Mouse (Mus musculus): ENCODE measurements at regions not wholly inside any gene's neighbourhood (a gene's known extent, or its start where the extent isn't known, plus 50 kb on each side); places are given as distances from the start of the nearest gene placed in this dataset.

- H3K4me1 ChIP-seq (ENCODE audit: control insufficient read depth, insufficient read depth, low read length), result no peaks in the 10 kb centered on the region
- WGBS, result 75% methylated on average over 5 of the region's 5 CpGs
- H3K27ac ChIP-seq (ENCODE audit: control insufficient read depth, insufficient read depth, low read depth, low read length, poor library complexity), result no peak overlapping the region
- H3K4me3 ChIP-seq (replicated peaks; ENCODE audit: control insufficient read depth, low read depth, low read length), result no peak overlapping the region
- no peak for TF ChIP-seq POLR2A (IDR thresholded peaks at IDR 0.05; ENCODE audit: borderline replicate concordance, control insufficient read depth, low read depth, low read length)
- TF ChIP-seq CTCF (IDR thresholded peaks at IDR 0.05; ENCODE audit: control insufficient read depth, insufficient read depth, low read length), result no peak
Observed at GRCm38 (mm10) chr1:105900158-105900557, 90.0 kb upstream of the Zcchc2 start.

- Histone ChIP-seq H3K4me1 (ENCODE audit: control insufficient read depth, insufficient read depth, low read length) (no peaks in the 10 kb centered on the region), H3K27ac (ENCODE audit: control insufficient read depth, insufficient read depth, low read depth, low read length, poor library complexity) (no peak overlapping the region), H3K4me3 (replicated peaks; ENCODE audit: control insufficient read depth, low read depth, low read length) (no peak overlapping the region)
- TF ChIP-seq POLR2A (IDR thresholded peaks at IDR 0.05; ENCODE audit: borderline replicate concordance, control insufficient read depth, low read depth, low read length) (no peak), CTCF (IDR thresholded peaks at IDR 0.05; ENCODE audit: control insufficient read depth, insufficient read depth, low read length) (no peak)
- WGBS, result 74% methylated on average over 7 of the region's 7 CpGs
Observed at GRCm38 (mm10) chr1:105900920-105901319, 89.3 kb upstream of the Zcchc2 start.

GRCm38 (mm10) chr1:105903286-105904115, 86.7 kb upstream of the Zcchc2 start:
- H3K4me3 ChIP-seq (replicated peaks; ENCODE audit: control insufficient read depth, low read depth, low read length), result no peak overlapping the region
- 79% methylated on average over 8 of the region's 8 CpGs for WGBS
- no peaks in the 10 kb centered on the region for H3K4me1 ChIP-seq (ENCODE audit: control insufficient read depth, insufficient read depth, low read length)
- TF ChIP-seq POLR2A (IDR thresholded peaks at IDR 0.05; ENCODE audit: borderline replicate concordance, control insufficient read depth, low read depth, low read length) (no peak), CTCF (IDR thresholded peaks at IDR 0.05; ENCODE audit: control insufficient read depth, insufficient read depth, low read length) (no peak)
- H3K27ac ChIP-seq (ENCODE audit: control insufficient read depth, insufficient read depth, low read depth, low read length, poor library complexity), result no peak overlapping the region

- no peaks in the 10 kb centered on the region for H3K4me1 ChIP-seq (ENCODE audit: control insufficient read depth, insufficient read depth, low read length)
- H3K4me3 ChIP-seq (replicated peaks; ENCODE audit: control insufficient read depth, low read depth, low read length), result no peak overlapping the region
- H3K27ac ChIP-seq (ENCODE audit: control insufficient read depth, insufficient read depth, low read depth, low read length, poor library complexity), result no peak overlapping the region
- 85% methylated on average over 3 of the region's 3 CpGs for WGBS
- TF ChIP-seq POLR2A (IDR thresholded peaks at IDR 0.05; ENCODE audit: borderline replicate concordance, control insufficient read depth, low read depth, low read length) (no peak), CTCF (IDR thresholded peaks at IDR 0.05; ENCODE audit: control insufficient read depth, insufficient read depth, low read length) (peak; percentile 29; the same call in 1 of the 2 replicates)
Observed at GRCm38 (mm10) chr1:105904737-105905136, 85.5 kb upstream of the Zcchc2 start.

GRCm38 (mm10) chr1:105905785-105906426, 84.3 kb upstream of the Zcchc2 start:
- H3K4me3 ChIP-seq (replicated peaks; ENCODE audit: control insufficient read depth, low read depth, low read length), result no peak overlapping the region
- no peaks in the 10 kb centered on the region for H3K4me1 ChIP-seq (ENCODE audit: control insufficient read depth, insufficient read depth, low read length)
- no peak overlapping the region for H3K27ac ChIP-seq (ENCODE audit: control insufficient read depth, insufficient read depth, low read depth, low read length, poor library complexity)
- TF ChIP-seq CTCF (IDR thresholded peaks at IDR 0.05; ENCODE audit: control insufficient read depth, insufficient read depth, low read length) (no peak), POLR2A (IDR thresholded peaks at IDR 0.05; ENCODE audit: borderline replicate concordance, control insufficient read depth, low read depth, low read length) (no peak)
- WGBS, result 29% methylated on average over 9 of the region's 9 CpGs

GRCm38 (mm10) chr1:105906427-105906798, 83.8 kb upstream of the Zcchc2 start:
- TF ChIP-seq POLR2A (IDR thresholded peaks at IDR 0.05; ENCODE audit: borderline replicate concordance, control insufficient read depth, low read depth, low read length) (no peak), CTCF (IDR thresholded peaks at IDR 0.05; ENCODE audit: control insufficient read depth, insufficient read depth, low read length) (no peak)
- Histone ChIP-seq H3K27ac (ENCODE audit: control insufficient read depth, insufficient read depth, low read depth, low read length, poor library complexity) (no peak overlapping the region), H3K4me1 (ENCODE audit: control insufficient read depth, insufficient read depth, low read length) (no peaks in the 10 kb centered on the region), H3K4me3 (replicated peaks; ENCODE audit: control insufficient read depth, low read depth, low read length) (no peak overlapping the region)
- 6% methylated on average over 2 of the region's 2 CpGs for WGBS

- WGBS, result 75% methylated on average over 15 of the region's 15 CpGs
- Histone ChIP-seq H3K4me1 (ENCODE audit: control insufficient read depth, insufficient read depth, low read length) (no peaks in the 10 kb centered on the region), H3K4me3 (replicated peaks; ENCODE audit: control insufficient read depth, low read depth, low read length) (no peak overlapping the region), H3K27ac (ENCODE audit: control insufficient read depth, insufficient read depth, low read depth, low read length, poor library complexity) (no peak overlapping the region; the same call in 1 of the 2 replicates)
- TF ChIP-seq POLR2A (IDR thresholded peaks at IDR 0.05; ENCODE audit: borderline replicate concordance, control insufficient read depth, low read depth, low read length) (no peak), CTCF (IDR thresholded peaks at IDR 0.05; ENCODE audit: control insufficient read depth, insufficient read depth, low read length) (no peak)
Observed at GRCm38 (mm10) chr1:105908029-105908876, 82.0 kb upstream of the Zcchc2 start.

- H3K27ac ChIP-seq (ENCODE audit: control insufficient read depth, insufficient read depth, low read depth, low read length, poor library complexity), result no peak overlapping the region
- 80% methylated on average over 4 of the region's 4 CpGs for WGBS
- H3K4me3 ChIP-seq (replicated peaks; ENCODE audit: control insufficient read depth, low read depth, low read length), result no peak overlapping the region
- no peaks in the 10 kb centered on the region for H3K4me1 ChIP-seq (ENCODE audit: control insufficient read depth, insufficient read depth, low read length)
- TF ChIP-seq CTCF (IDR thresholded peaks at IDR 0.05; ENCODE audit: control insufficient read depth, insufficient read depth, low read length), result no peak
- TF ChIP-seq POLR2A (IDR thresholded peaks at IDR 0.05; ENCODE audit: borderline replicate concordance, control insufficient read depth, low read depth, low read length), result no peak
Observed at GRCm38 (mm10) chr1:105909121-105909520, 81.1 kb upstream of the Zcchc2 start.

All from bone marrow, adult 2 months (tissue).